Mouse (Mus musculus) heart, adult 9 months (tissue): ENCODE measurements around the gene Ica1l.

ENCODE experiments used
- DNase-seq, 2 experiments: peaks; one replicate each; pipeline ENCODE4 v3.0.0; 2022; ENCODE audit warnings: low spot score in 2 of 2

The Ica1l gene

GRCm38 (mm10) chr1:59966171-59966785 is 76.7 kb downstream of the Ica1l start:
- DNase-seq: no peak

GRCm38 (mm10) chr1:59959941-59960340 is 83.0 kb downstream of the Ica1l start:
- DNase-seq: no peak

- no peak for DNase-seq
These were observed 85.8 kb downstream of the Ica1l start for GRCm38 (mm10) chr1:59957206-59957605.

- DNase-seq: no peak
These were observed 95.5 kb downstream of the Ica1l start for GRCm38 (mm10) chr1:59947509-59947908.

GRCm38 (mm10) chr1:59945969-59946368 is 97.0 kb downstream of the Ica1l start:
- no peak for DNase-seq

- no peak for DNase-seq
These were observed 99.2 kb downstream of the Ica1l start for GRCm38 (mm10) chr1:59943825-59944224.

- DNase-seq: no peak
These were observed 100.8 kb downstream of the Ica1l start for GRCm38 (mm10) chr1:59942057-59942790.

GRCm38 (mm10) chr1:59941063-59941462 is 101.9 kb downstream of the Ica1l start:
- DNase-seq: no peak

- no peak for DNase-seq
These were observed 110.0 kb downstream of the Ica1l start for GRCm38 (mm10) chr1:59932991-59933390.
